Mouse (Mus musculus): ENCODE measurements around the gene Pgm2l1. TPM values are rescaled to one million over a fixed set of nuclear protein-coding genes. Genes with fewer than 3 reads are reported as not detected.

Gene Pgm2l1
- polyA plus RNA-seq, 1 experiment: 0.28 TPM

DNA sequence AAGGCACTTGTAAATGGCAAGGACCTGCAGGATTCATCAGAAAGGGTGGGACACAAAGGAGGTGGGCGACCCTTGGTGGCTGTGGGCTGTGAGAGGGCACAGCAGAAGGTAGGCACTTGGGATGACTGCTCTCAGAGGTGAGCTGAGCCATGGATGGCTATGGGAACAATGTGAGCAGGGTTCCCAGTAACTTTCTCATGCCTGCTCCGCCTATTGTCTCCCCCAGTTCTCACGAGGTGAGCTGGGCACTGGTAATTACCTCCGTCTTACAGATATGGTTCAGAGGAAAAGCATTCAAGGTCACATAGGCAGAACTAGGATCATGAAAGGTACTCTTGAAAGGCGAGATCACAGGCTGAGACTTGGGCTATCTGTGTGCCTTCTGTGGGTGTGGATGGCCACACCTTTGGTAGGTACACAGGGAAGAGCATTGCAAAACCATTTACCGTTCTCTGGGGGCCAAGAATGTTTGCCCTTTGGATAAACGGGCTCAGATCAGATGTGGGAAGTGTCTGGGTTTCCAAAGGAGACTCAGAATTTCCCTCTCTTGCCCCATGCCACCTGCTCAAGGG, 47.3 kb upstream of the Pgm2l1 start:
- H3K4me2 ChIP-seq (ENCODE audit: low read depth): no peak overlapping the region
- no peaks in the 10 kb centered on the region for H3K36me3 ChIP-seq (ENCODE audit: control insufficient read depth, insufficient read depth)
- H3K27me3 ChIP-seq (ENCODE audit: control insufficient read depth, insufficient read depth, insufficient read length): peaks cover 5% of the 10 kb centered on the region
- no peak overlapping the region for H3K4me3 ChIP-seq
- no peaks in the 10 kb centered on the region for H3K79me2 ChIP-seq (ENCODE audit: control insufficient read depth, insufficient read depth)
- H3ac ChIP-seq (ENCODE audit: control insufficient read depth, insufficient read length): no peak overlapping the region
- TF ChIP-seq MAX (IDR thresholded peaks at IDR 0.05; ENCODE audit: low read depth): no peak
- no peak for TF ChIP-seq USF1 (IDR thresholded peaks at IDR 0.05; ENCODE audit: low read depth)
- TF ChIP-seq TCF12 (IDR thresholded peaks at IDR 0.05; ENCODE audit: insufficient read depth, poor library complexity, severe bottlenecking): no peak
- TF ChIP-seq CEBPB (IDR thresholded peaks at IDR 0.05; ENCODE audit: insufficient read depth, poor library complexity, severe bottlenecking): no peak
- no peak for TF ChIP-seq MYOG (IDR thresholded peaks at IDR 0.05; ENCODE audit: control insufficient read depth in 1 of 3, insufficient read depth in 1 of 3, insufficient read length in 2 of 3, low read depth in 2 of 3)
- TF ChIP-seq POLR2A (IDR thresholded peaks at IDR 0.05; ENCODE audit: insufficient read length, low read depth): no peak
- no peak for TF ChIP-seq MYOD1 (IDR thresholded peaks at IDR 0.05; ENCODE audit: control insufficient read depth in 1 of 3, insufficient read length in 2 of 3, low read depth in 2 of 3)
- TF ChIP-seq POLR2AphosphoS2 (IDR thresholded peaks at IDR 0.05; ENCODE audit: insufficient read length, low read depth): no peak
- TF ChIP-seq TCF3 (IDR thresholded peaks at IDR 0.05; ENCODE audit: insufficient read length, low read depth): no peak
- no peak for TF ChIP-seq SRF (IDR thresholded peaks at IDR 0.05; ENCODE audit: control insufficient read depth, insufficient read length, low read depth)
- TF ChIP-seq E2F4 (IDR thresholded peaks at IDR 0.05; ENCODE audit: insufficient read depth): no peak
- TF ChIP-seq REST (IDR thresholded peaks at IDR 0.05; ENCODE audit: insufficient read depth, insufficient read length): no peak

DNA sequence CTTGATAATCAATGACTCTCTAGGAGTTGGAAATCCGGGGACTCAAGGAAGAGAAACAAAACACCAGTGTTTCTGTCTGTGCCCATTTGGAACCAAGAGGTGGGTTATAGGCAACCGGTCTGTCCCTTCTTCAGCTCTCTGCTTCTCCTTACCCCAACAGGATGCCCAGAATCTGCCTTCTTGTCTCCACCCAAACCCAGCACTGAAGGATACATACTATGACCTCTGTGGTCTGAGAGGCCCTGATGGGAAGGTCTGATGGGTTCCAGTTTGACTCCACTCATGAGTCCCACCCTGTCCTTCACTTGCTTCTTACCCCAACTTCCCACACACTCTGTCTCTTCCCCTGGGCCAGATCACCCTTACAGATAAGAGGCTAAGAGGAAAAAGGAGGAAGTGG, 46.0 kb upstream of the Pgm2l1 start:
- peaks cover 5% of the 10 kb centered on the region for H3K27me3 ChIP-seq (ENCODE audit: control insufficient read depth, insufficient read depth, insufficient read length)
- no peak overlapping the region for H3K4me3 ChIP-seq
- H3K36me3 ChIP-seq (ENCODE audit: control insufficient read depth, insufficient read depth): no peaks in the 10 kb centered on the region
- no peak for TF ChIP-seq USF1 (IDR thresholded peaks at IDR 0.05; ENCODE audit: low read depth)
- no peak for TF ChIP-seq MYOG (IDR thresholded peaks at IDR 0.05; ENCODE audit: control insufficient read depth in 1 of 3, insufficient read depth in 1 of 3, insufficient read length in 2 of 3, low read depth in 2 of 3)
- TF ChIP-seq MAX (IDR thresholded peaks at IDR 0.05; ENCODE audit: low read depth): no peak
- TF ChIP-seq POLR2AphosphoS2 (IDR thresholded peaks at IDR 0.05; ENCODE audit: insufficient read length, low read depth): no peak
- no peak for TF ChIP-seq CEBPB (IDR thresholded peaks at IDR 0.05; ENCODE audit: insufficient read depth, poor library complexity, severe bottlenecking)
- TF ChIP-seq REST (IDR thresholded peaks at IDR 0.05; ENCODE audit: insufficient read depth, insufficient read length): no peak
- TF ChIP-seq MYOD1 (IDR thresholded peaks at IDR 0.05; ENCODE audit: control insufficient read depth in 1 of 3, insufficient read length in 2 of 3, low read depth in 2 of 3): no peak
- TF ChIP-seq TCF12 (IDR thresholded peaks at IDR 0.05; ENCODE audit: insufficient read depth, poor library complexity, severe bottlenecking): no peak
- no peak for TF ChIP-seq POLR2A (IDR thresholded peaks at IDR 0.05; ENCODE audit: insufficient read length, low read depth)
- no peak for TF ChIP-seq E2F4 (IDR thresholded peaks at IDR 0.05; ENCODE audit: insufficient read depth)
- no peak for TF ChIP-seq TCF3 (IDR thresholded peaks at IDR 0.05; ENCODE audit: insufficient read length, low read depth)
- no peak for TF ChIP-seq SRF (IDR thresholded peaks at IDR 0.05; ENCODE audit: control insufficient read depth, insufficient read length, low read depth)
- no peaks in the 10 kb centered on the region for H3K79me2 ChIP-seq (ENCODE audit: control insufficient read depth, insufficient read depth)
- no peak overlapping the region for H3ac ChIP-seq (ENCODE audit: control insufficient read depth, insufficient read length)
- no peak overlapping the region for H3K4me2 ChIP-seq (ENCODE audit: low read depth)

DNA sequence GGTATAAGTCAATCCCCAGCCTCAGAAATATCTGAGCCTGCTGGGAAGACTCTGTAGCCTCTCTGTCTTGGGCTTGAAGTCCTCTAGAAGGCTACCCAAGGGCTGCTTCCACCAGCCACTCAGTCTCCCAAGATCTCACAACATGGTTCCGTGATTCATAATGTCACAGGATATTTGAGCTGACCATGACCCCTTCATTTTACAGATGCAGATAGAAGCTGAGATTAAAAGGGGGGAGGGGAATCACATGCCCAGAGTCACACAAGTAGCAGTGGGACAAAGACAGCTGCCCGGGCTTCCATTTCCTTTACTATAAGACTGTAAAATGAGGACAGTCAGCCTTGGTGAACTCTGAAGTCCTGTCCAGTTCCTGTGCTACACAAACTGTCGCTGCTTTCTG, 45.6 kb upstream of the Pgm2l1 start:
- Histone ChIP-seq H3K36me3 (ENCODE audit: control insufficient read depth, insufficient read depth) (no peaks in the 10 kb centered on the region), H3K79me2 (ENCODE audit: control insufficient read depth, insufficient read depth) (no peaks in the 10 kb centered on the region), H3K4me3 (no peak overlapping the region), H3K27me3 (ENCODE audit: control insufficient read depth, insufficient read depth, insufficient read length) (peaks cover 5% of the 10 kb centered on the region), H3ac (ENCODE audit: control insufficient read depth, insufficient read length) (no peak overlapping the region), H3K4me2 (ENCODE audit: low read depth) (no peak overlapping the region)
- TF ChIP-seq POLR2A (IDR thresholded peaks at IDR 0.05; ENCODE audit: insufficient read length, low read depth): no peak
- no peak for TF ChIP-seq TCF3 (IDR thresholded peaks at IDR 0.05; ENCODE audit: insufficient read length, low read depth)

- Histone ChIP-seq H3ac (ENCODE audit: control insufficient read depth, insufficient read length) (no peak overlapping the region), H3K27me3 (ENCODE audit: control insufficient read depth, insufficient read depth, insufficient read length) (peaks cover 5% of the 10 kb centered on the region), H3K4me3 (no peak overlapping the region), H3K36me3 (ENCODE audit: control insufficient read depth, insufficient read depth) (no peaks in the 10 kb centered on the region), H3K79me2 (ENCODE audit: control insufficient read depth, insufficient read depth) (no peaks in the 10 kb centered on the region), H3K4me2 (ENCODE audit: low read depth) (no peak overlapping the region)
- no peak for TF ChIP-seq MYOD1 (IDR thresholded peaks at IDR 0.05; ENCODE audit: control insufficient read depth in 1 of 3, insufficient read length in 2 of 3, low read depth in 2 of 3)
- TF ChIP-seq CEBPB (IDR thresholded peaks at IDR 0.05; ENCODE audit: insufficient read depth, poor library complexity, severe bottlenecking): peak; percentile 61; the same call in 1 of the 2 replicates
Measured at GRCm38 (mm10) chr7:100182388-100182787, 44.8 kb upstream of the Pgm2l1 start.

- Histone ChIP-seq H3ac (ENCODE audit: control insufficient read depth, insufficient read length) (no peak overlapping the region), H3K4me2 (ENCODE audit: low read depth) (no peak overlapping the region), H3K27me3 (ENCODE audit: control insufficient read depth, insufficient read depth, insufficient read length) (peaks cover 12% of the 10 kb centered on the region), H3K79me2 (ENCODE audit: control insufficient read depth, insufficient read depth) (no peaks in the 10 kb centered on the region), H3K36me3 (ENCODE audit: control insufficient read depth, insufficient read depth) (no peaks in the 10 kb centered on the region), H3K4me3 (no peak overlapping the region)
- no peak for TF ChIP-seq REST (IDR thresholded peaks at IDR 0.05; ENCODE audit: insufficient read depth, insufficient read length)
- TF ChIP-seq MYOD1 (IDR thresholded peaks at IDR 0.05; ENCODE audit: control insufficient read depth in 1 of 3, insufficient read length in 2 of 3, low read depth in 2 of 3): no peak
- TF ChIP-seq MAX (IDR thresholded peaks at IDR 0.05; ENCODE audit: low read depth): no peak
- TF ChIP-seq MYOG (IDR thresholded peaks at IDR 0.05; ENCODE audit: control insufficient read depth in 1 of 3, insufficient read depth in 1 of 3, insufficient read length in 2 of 3, low read depth in 2 of 3): no peak
- no peak for TF ChIP-seq TCF3 (IDR thresholded peaks at IDR 0.05; ENCODE audit: insufficient read length, low read depth)
- no peak for TF ChIP-seq POLR2A (IDR thresholded peaks at IDR 0.05; ENCODE audit: insufficient read length, low read depth)
- no peak for TF ChIP-seq TCF12 (IDR thresholded peaks at IDR 0.05; ENCODE audit: insufficient read depth, poor library complexity, severe bottlenecking)
- no peak for TF ChIP-seq E2F4 (IDR thresholded peaks at IDR 0.05; ENCODE audit: insufficient read depth)
- TF ChIP-seq CEBPB (IDR thresholded peaks at IDR 0.05; ENCODE audit: insufficient read depth, poor library complexity, severe bottlenecking): no peak
- TF ChIP-seq USF1 (IDR thresholded peaks at IDR 0.05; ENCODE audit: low read depth): no peak
- TF ChIP-seq SRF (IDR thresholded peaks at IDR 0.05; ENCODE audit: control insufficient read depth, insufficient read length, low read depth): no peak
- no peak for TF ChIP-seq POLR2AphosphoS2 (IDR thresholded peaks at IDR 0.05; ENCODE audit: insufficient read length, low read depth)
Measured at GRCm38 (mm10) chr7:100187601-100188000, 39.6 kb upstream of the Pgm2l1 start.

Measured in myocyte (in vitro differentiated cells).